ENCODE assay signal across 17 mouse cellular contexts in the genomic region with DNA sequence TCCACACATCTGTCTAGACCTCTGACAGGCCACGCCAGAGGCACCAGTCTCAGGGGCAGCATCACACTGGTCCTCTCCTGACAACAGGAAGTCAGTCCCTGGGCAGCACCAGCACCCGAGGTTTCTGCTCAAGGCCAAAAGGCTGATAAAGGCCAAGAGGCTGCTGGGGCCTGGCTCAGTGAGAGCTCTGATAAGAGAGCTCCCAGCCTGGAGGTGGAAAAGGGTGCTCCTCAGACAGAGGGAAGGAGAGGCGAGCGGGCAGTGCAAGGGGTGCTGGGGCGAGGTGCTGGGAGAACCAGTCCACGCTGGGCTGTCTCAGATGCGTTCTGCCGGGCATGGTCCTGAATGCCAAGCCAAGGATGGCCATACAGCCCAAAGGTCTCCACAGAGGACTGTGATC. TPM values are rescaled to one million over a fixed set of nuclear protein-coding genes. Genes with fewer than 3 reads are reported as not detected.
DNase-seq lines count a peak whose midpoint lies in the region; ATAC-seq lines count a peak whose summit lies in the region.
"Had no signal": no experiment of that assay in that cellular context is flagged by ENCODE, and none has a peak within 500 bp of the region (broad histone marks: within the 10 kb centered on the region; RNA-seq: fewer than 3 reads in every experiment).

No protein-coding gene starts in this region.

- H3K4me1 ChIP-seq in heart, embryonic 10.5 days, result peaks cover 64% of the 10 kb centered on the region
- peaks cover 76% of the 10 kb centered on the region for H3K4me1 ChIP-seq in liver, embryonic 12.5 days
- H3K4me1 ChIP-seq in stomach, embryonic 15.5 days, result peaks cover 11% of the 10 kb centered on the region; the same call in 1 of the 2 replicates

- peak; percentile 91 for DNase-seq in heart, embryonic 10.5 days (ENCODE audit: low spot score)
- no peak for DNase-seq in heart, postnatal 4 days
- peak; percentile 62 for DNase-seq in spleen, adult 12 weeks (ENCODE audit: low spot score)
- no peak for DNase-seq in spleen, adult 18-20 months
- no peak for DNase-seq in gastrocnemius, adult 18-20 months (ENCODE audit: low spot score)
- no peak for DNase-seq in kidney, postnatal 10 days
- DNase-seq: cerebellum, adult 18-20 months; gastrocnemius, postnatal 25 days; thymus, postnatal 4 days had no signal

- no peaks in the 10 kb centered on the region for H3K27me3 ChIP-seq in heart, embryonic 10.5 days (ENCODE audit: insufficient read depth, poor library complexity, severe bottlenecking)
- no peaks in the 10 kb centered on the region for H3K27me3 ChIP-seq in liver, embryonic 12.5 days (replicated peaks)
- no peaks in the 10 kb centered on the region for H3K27me3 ChIP-seq in stomach, embryonic 15.5 days (replicated peaks)
- H3K27me3 ChIP-seq: hindbrain, embryonic 12.5 days; kidney, embryonic 15.5 days had no signal

- H3K36me3 ChIP-seq in heart, embryonic 10.5 days, result peaks cover 27% of the 10 kb centered on the region
- peaks cover 45% of the 10 kb centered on the region for H3K36me3 ChIP-seq in liver, embryonic 12.5 days
- peaks cover 16% of the 10 kb centered on the region for H3K36me3 ChIP-seq in stomach, embryonic 15.5 days

- WGBS in heart, embryonic 10.5 days, result 60% methylated on average over 8 of the region's 8 CpGs
- 27% methylated on average over 8 of the region's 8 CpGs for WGBS in liver, embryonic 12.5 days (ENCODE audit: insufficient replicate concordance)
- WGBS in stomach, embryonic 15.5 days, result 75% methylated on average over 8 of the region's 8 CpGs

- ATAC-seq in liver, embryonic 12.5 days, result peak; percentile 93
- peak; percentile 67; the same call in 1 of the 2 replicates for ATAC-seq in stomach, embryonic 15.5 days (ENCODE audit: insufficient read depth, low FRiP score, low read depth)
- ATAC-seq: forebrain, embryonic 14.5 days had no signal

- H3K9me3 ChIP-seq in heart, embryonic 10.5 days, result no peaks in the 10 kb centered on the region
- H3K9me3 ChIP-seq in liver, embryonic 12.5 days (replicated peaks), result no peaks in the 10 kb centered on the region
- H3K9me3 ChIP-seq in stomach, embryonic 15.5 days, result no peaks in the 10 kb centered on the region
- H3K9me3 ChIP-seq: hindbrain, embryonic 12.5 days; kidney, embryonic 15.5 days had no signal

- peak overlapping the region; percentile 75 for H3K4me2 ChIP-seq in liver, embryonic 12.5 days
- 0 out of 2 replicates have a peak overlapping the region, but pooled peaks have one; percentile 1 for H3K4me2 ChIP-seq in stomach, embryonic 15.5 days
- H3K4me2 ChIP-seq: hindbrain, embryonic 12.5 days; kidney, embryonic 15.5 days had no signal

- peak overlapping the region; percentile 70 for H3K9ac ChIP-seq in liver, embryonic 12.5 days
- no peak overlapping the region for H3K9ac ChIP-seq in stomach, embryonic 15.5 days
- H3K9ac ChIP-seq: hindbrain, embryonic 12.5 days; kidney, embryonic 15.5 days had no signal

- peak overlapping the region; percentile 65 for H3K27ac ChIP-seq in heart, embryonic 10.5 days
- peak overlapping the region; percentile 91 for H3K27ac ChIP-seq in liver, embryonic 12.5 days
- no peak overlapping the region for H3K27ac ChIP-seq in stomach, embryonic 15.5 days
- H3K27ac ChIP-seq: hindbrain, embryonic 12.5 days; kidney, embryonic 15.5 days; macrophage had no signal

- H3K4me3 ChIP-seq in heart, embryonic 10.5 days, result peak overlapping the region; percentile 25
- H3K4me3 ChIP-seq in liver, embryonic 12.5 days, result peak overlapping the region; percentile 31
- no peak overlapping the region for H3K4me3 ChIP-seq in stomach, embryonic 15.5 days (replicated peaks)
- H3K4me3 ChIP-seq: hindbrain, embryonic 12.5 days; kidney, embryonic 15.5 days had no signal

RNA-seq across cellular contexts. Expression of gene Rexo1, which starts 7.8 kb away (rescaled TPM):
- 25.1 and 26.9 TPM in 2 replicates for polyA plus RNA-seq in heart, embryonic 10.5 days (2016; fragmentation: Nextera tagmentation; extraction: Ambion mirVana)
- total RNA-seq in heart, postnatal 4 days (2021), result 10 to 100 TPM; 22.4 to 26.2 TPM
- polyA plus RNA-seq in liver, embryonic 12.5 days (2016; fragmentation: Nextera tagmentation; extraction: Ambion mirVana), result 23.2 and 23.9 TPM in 2 replicates
- polyA plus RNA-seq in stomach, embryonic 15.5 days (2015; fragmentation: Nextera tagmentation; extraction: Ambion mirVana), result 23.2 and 23.3 TPM in 2 replicates
- 10 to 100 TPM in 1 of 2 experiments, 1 to 10 TPM in 1; 9.6 to 11.1 TPM for total RNA-seq in gastrocnemius, adult 18-20 months (2021)

RNA-seq across cellular contexts. Expression of gene Atp8b3, which starts 14.7 kb away (rescaled TPM):
- 0.31 and 0.32 TPM in 2 replicates for polyA plus RNA-seq in heart, embryonic 10.5 days (2016; fragmentation: Nextera tagmentation; extraction: Ambion mirVana)
- not detected for total RNA-seq in heart, postnatal 4 days (2021)
- 0.02 and 0.08 TPM in 2 replicates for polyA plus RNA-seq in liver, embryonic 12.5 days (2016; fragmentation: Nextera tagmentation; extraction: Ambion mirVana)
- polyA plus RNA-seq in stomach, embryonic 15.5 days (2015; fragmentation: Nextera tagmentation; extraction: Ambion mirVana), result 0.19 and 0.32 TPM in 2 replicates
- total RNA-seq in gastrocnemius, adult 18-20 months (2021), result not detected
- total RNA-seq: gastrocnemius, postnatal 25 days; liver, adult 2 months had no signal
- polyA plus RNA-seq: liver, adult 2 months; macrophage; small intestine, adult 2 months had no signal

RNA-seq across cellular contexts. Expression of gene Klf16, which starts 23.5 kb away (rescaled TPM):
- polyA plus RNA-seq in heart, embryonic 10.5 days (2016; fragmentation: Nextera tagmentation; extraction: Ambion mirVana), result 7.9 and 8.1 TPM in 2 replicates
- total RNA-seq in heart, postnatal 4 days (2021), result 10 to 100 TPM in 1 of 2 experiments, 1 to 10 TPM in 1; 9.6 to 10.4 TPM
- 24.0 and 24.7 TPM in 2 replicates for polyA plus RNA-seq in liver, embryonic 12.5 days (2016; fragmentation: Nextera tagmentation; extraction: Ambion mirVana)
- polyA plus RNA-seq in stomach, embryonic 15.5 days (2015; fragmentation: Nextera tagmentation; extraction: Ambion mirVana), result 9.3 and 10.3 TPM in 2 replicates
- 1 to 10 TPM; 1.5 to 1.9 TPM for total RNA-seq in gastrocnemius, adult 18-20 months (2021)

RNA-seq across cellular contexts. Expression of gene Abhd17a, which starts 36.6 kb away (rescaled TPM):
- 94.1 and 120 TPM in 2 replicates for polyA plus RNA-seq in heart, embryonic 10.5 days (2016; fragmentation: Nextera tagmentation; extraction: Ambion mirVana)
- 10 to 100 TPM; 93.6 to 95.0 TPM for total RNA-seq in heart, postnatal 4 days (2021)
- polyA plus RNA-seq in liver, embryonic 12.5 days (2016; fragmentation: Nextera tagmentation; extraction: Ambion mirVana), result 86.4 and 88.9 TPM in 2 replicates
- 102 and 103 TPM in 2 replicates for polyA plus RNA-seq in stomach, embryonic 15.5 days (2015; fragmentation: Nextera tagmentation; extraction: Ambion mirVana)
- total RNA-seq in gastrocnemius, adult 18-20 months (2021), result 10 to 100 TPM; 62.4 to 64.3 TPM

RNA-seq across cellular contexts. Expression of gene Scamp4, which starts 49.1 kb away (rescaled TPM):
- 97.4 and 97.9 TPM in 2 replicates for polyA plus RNA-seq in heart, embryonic 10.5 days (2016; fragmentation: Nextera tagmentation; extraction: Ambion mirVana)
- 10 to 100 TPM; 27.0 to 30.4 TPM for total RNA-seq in heart, postnatal 4 days (2021)
- 63.3 and 65.2 TPM in 2 replicates for polyA plus RNA-seq in liver, embryonic 12.5 days (2016; fragmentation: Nextera tagmentation; extraction: Ambion mirVana)
- 86.1 and 93.0 TPM in 2 replicates for polyA plus RNA-seq in stomach, embryonic 15.5 days (2015; fragmentation: Nextera tagmentation; extraction: Ambion mirVana)
- total RNA-seq in gastrocnemius, adult 18-20 months (2021), result 10 to 100 TPM; 19.0 to 20.1 TPM

Comparison
In these comparisons a context has a peak if more than half of its experiments do, and no peak if none do; other contexts are left out.
1. DNase-seq: peak in heart, embryonic 10.5 days (single experiment) and spleen, adult 12 weeks (single experiment); none in heart, postnatal 4 days (single experiment), spleen, adult 18-20 months (0 of 2), gastrocnemius, adult 18-20 months (single experiment) and kidney, postnatal 10 days (single experiment).